8 mouse cellular contexts compared by ENCODE assay signal in the genomic region with DNA sequence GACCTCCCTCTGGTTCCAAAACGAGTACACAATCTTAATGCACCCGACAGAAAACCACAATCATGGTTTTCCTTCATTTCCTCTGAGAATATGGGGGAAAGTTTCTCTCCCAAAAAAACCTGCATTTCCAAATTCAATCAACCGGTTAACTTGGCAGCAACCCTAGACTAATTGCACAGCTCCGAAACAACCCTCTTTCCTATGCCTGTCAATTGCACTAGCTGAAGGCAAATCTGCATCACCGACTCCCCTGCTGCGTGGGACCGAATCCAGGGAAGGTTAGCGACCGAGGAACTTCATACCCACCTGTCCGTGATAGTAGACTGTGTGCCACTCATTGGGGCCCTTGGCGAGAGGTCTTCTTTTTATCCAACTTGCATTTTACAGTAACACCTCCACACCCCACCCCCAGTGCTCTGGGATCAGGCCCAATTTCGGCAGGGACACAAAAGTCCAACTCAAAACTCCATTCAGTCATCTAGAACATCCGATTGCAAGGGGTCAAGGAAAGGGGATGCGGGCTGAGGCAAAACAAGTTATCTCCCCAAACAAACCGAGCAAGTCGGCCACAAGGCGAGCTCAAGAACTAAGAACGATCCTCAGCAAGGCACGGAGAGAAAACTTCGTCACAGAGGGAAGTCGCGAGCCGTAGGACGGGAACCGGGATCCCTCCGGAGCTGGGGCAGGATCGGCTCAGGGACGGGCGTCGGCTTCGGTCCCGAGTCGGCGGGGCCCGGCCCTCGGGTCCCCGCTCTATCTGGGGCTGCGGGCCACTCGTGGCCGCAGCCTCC. TPM values are rescaled to one million over a fixed set of nuclear protein-coding genes. Genes with fewer than 3 reads are reported as not detected.
A peak's percentile ranks its signal among the peaks of the same experiment; 100 is the strongest.
DNase-seq lines count a peak whose midpoint lies in the region; ATAC-seq and TF ChIP-seq lines count a peak whose summit lies in the region.

No protein-coding gene starts in this region.

- H3K4me1 ChIP-seq in intestine, embryonic 16.5 days (ENCODE audit: control insufficient read depth, insufficient read depth, low read length): peaks cover 19% of the 10 kb centered on the region
- peaks cover 62% of the 10 kb centered on the region for H3K4me1 ChIP-seq in liver, embryonic 15.5 days (replicated peaks)

- peak overlapping the region; percentile 97 for H3K4me3 ChIP-seq in gastrocnemius, adult 2 months
- H3K4me3 ChIP-seq in intestine, embryonic 16.5 days (ENCODE audit: low read length): peak overlapping the region; percentile 89
- H3K4me3 ChIP-seq in liver, embryonic 15.5 days (replicated peaks): peak overlapping the region; percentile 93

- intact Hi-C loops in gastrocnemius, adult 2 months (cut with DNase I): no loop called here

- WGBS in intestine, embryonic 16.5 days: under 1% methylated on average over 40 of the region's 40 CpGs
- WGBS in liver, embryonic 15.5 days (ENCODE audit: insufficient replicate concordance): under 1% methylated on average over 40 of the region's 40 CpGs

- H3K36me3 ChIP-seq in intestine, embryonic 16.5 days (ENCODE audit: control insufficient read depth, insufficient read depth, low read length): no peaks in the 10 kb centered on the region
- no peaks in the 10 kb centered on the region for H3K36me3 ChIP-seq in liver, embryonic 15.5 days (replicated peaks)

- no peak for ATAC-seq in intestine, embryonic 16.5 days
- peak; percentile 57 for ATAC-seq in liver, embryonic 15.5 days (ENCODE audit: insufficient read depth)

- peak overlapping the region; percentile 77 for H3K4me2 ChIP-seq in intestine, embryonic 16.5 days (ENCODE audit: low read depth, low read length)
- peak overlapping the region; percentile 81 for H3K4me2 ChIP-seq in liver, embryonic 15.5 days

- H3K9ac ChIP-seq in intestine, embryonic 16.5 days (ENCODE audit: low read depth, low read length): peak overlapping the region; percentile 93
- peak overlapping the region; percentile 98 for H3K9ac ChIP-seq in liver, embryonic 15.5 days

- H3K9me3 ChIP-seq in intestine, embryonic 16.5 days (ENCODE audit: control insufficient read depth, low read length): no peaks in the 10 kb centered on the region
- no peaks in the 10 kb centered on the region for H3K9me3 ChIP-seq in liver, embryonic 15.5 days (replicated peaks)

- DNase-seq in gastrocnemius, adult 2 months: peak; percentile 63
- DNase-seq in gastrocnemius, postnatal 10 days: no peak
- DNase-seq in ES-CJ7 (ENCODE audit: low read depth, low spot score): peak; percentile 45
- DNase-seq in cerebellum, adult 9-10 months: peak; percentile 71
- peak; percentile 32 for DNase-seq in gastrocnemius, postnatal 25 days
- peak; percentile 51 for DNase-seq in spleen, adult 12 weeks (ENCODE audit: low spot score)

- H3K27me3 ChIP-seq in intestine, embryonic 16.5 days (replicated peaks; ENCODE audit: control insufficient read depth, insufficient read depth, low read length): no peaks in the 10 kb centered on the region
- H3K27me3 ChIP-seq in liver, embryonic 15.5 days: peaks cover 55% of the 10 kb centered on the region

- peak overlapping the region; percentile 97 for H3K27ac ChIP-seq in gastrocnemius, adult 2 months
- peak overlapping the region; percentile 93 for H3K27ac ChIP-seq in intestine, embryonic 16.5 days (ENCODE audit: low read length)
- peak overlapping the region; percentile 97 for H3K27ac ChIP-seq in liver, embryonic 15.5 days (replicated peaks)

- no peak for TF ChIP-seq CTCF in gastrocnemius, adult 2 months (IDR thresholded peaks at IDR 0.05)

RNA-seq across cellular contexts. Expression of a gene that starts 2.0 kb away (rescaled TPM):
- 10 to 100 TPM; 41.9 to 61.9 TPM for total RNA-seq in gastrocnemius, adult 2 months (2021)
- total RNA-seq in gastrocnemius, postnatal 10 days (2021): 10 to 100 TPM; 49.6 to 54.5 TPM
- total RNA-seq in gastrocnemius, postnatal 25 days (2021): 10 to 100 TPM; 49.0 to 51.4 TPM
- 5.2 and 5.6 TPM in 2 replicates for polyA plus RNA-seq in intestine, embryonic 16.5 days (2015; fragmentation: Nextera tagmentation; extraction: Ambion mirVana)
- 6.1 and 8.5 TPM in 2 replicates for polyA plus RNA-seq in liver, embryonic 15.5 days (2015; fragmentation: Nextera tagmentation; extraction: Ambion mirVana)

RNA-seq across cellular contexts. Expression of a gene that starts 11.3 kb away (rescaled TPM):
- 1 to 10 TPM; 2.3 to 3.0 TPM for total RNA-seq in gastrocnemius, adult 2 months (2021)
- total RNA-seq in gastrocnemius, postnatal 10 days (2021): 1 to 10 TPM; 1.3 to 3.0 TPM
- total RNA-seq in gastrocnemius, postnatal 25 days (2021): 1 to 10 TPM; 1.0 to 1.4 TPM
- polyA plus RNA-seq in intestine, embryonic 16.5 days (2015; fragmentation: Nextera tagmentation; extraction: Ambion mirVana): 3.3 and 3.4 TPM in 2 replicates
- 0.76 and 1.0 TPM in 2 replicates for polyA plus RNA-seq in liver, embryonic 15.5 days (2015; fragmentation: Nextera tagmentation; extraction: Ambion mirVana)
